Mouse (Mus musculus) hindbrain, postnatal 0 days (tissue): ENCODE results near the gene Rnase4. TPM values are rescaled to one million over a fixed set of nuclear protein-coding genes. Genes with fewer than 3 reads are reported as not detected.
"Not testable (repeated sequence)": the region's sequence is repeated elsewhere in the genome, so short reads cannot be mapped to it uniquely, and the experiment has no call there.

Experiments
- ATAC-seq: fragments of 200-750 bp; cut with Nextera tagmentation; 2 replicates; pipeline ENCODE4 v1.8.0; 2017; ENCODE audit warnings: mild to moderate bottlenecking, moderate TSS enrichment, moderate library complexity
- DNase-seq: peaks from one replicate; pipeline ENCODE4 v3.0.0-alpha.2; 2015; ENCODE audit warnings: low spot score
- H3K27ac ChIP-seq: fragments of 300-500 bp; sonication (generic); 2 replicates; pipeline ENCODE4 v1.5.1; 2014; ENCODE audit warnings: mild to moderate bottlenecking
- H3K27me3 ChIP-seq: fragments of 300-500 bp; sonication (generic); 2 replicates; pipeline ENCODE4 v1.6.1; 2014; ENCODE audit warnings: low read length, mixed read lengths; ENCODE audit not compliant: insufficient read depth
- H3K36me3 ChIP-seq: fragments of 300-500 bp; sonication (generic); 2 replicates; pipeline ENCODE4 v1.6.1; 2014; ENCODE audit warnings: low read length, mixed read lengths; ENCODE audit not compliant: insufficient read depth
- H3K4me1 ChIP-seq: fragments of 300-500 bp; sonication (generic); 2 replicates; pipeline ENCODE4 v1.6.1; 2014; ENCODE audit warnings: antibody characterized with exemption, low read length, mixed read lengths; ENCODE audit not compliant: insufficient read depth
- H3K4me2 ChIP-seq: fragments of 300-500 bp; sonication (generic); 2 replicates; pipeline ENCODE4 v1.6.1; 2014; ENCODE audit warnings: low read depth, mild to moderate bottlenecking, low read length, moderate library complexity, mixed read lengths
- H3K4me3 ChIP-seq: fragments of 300-500 bp; sonication (generic); 2 replicates; pipeline ENCODE4 v1.5.1; 2014; ENCODE audit warnings: low read length
- H3K9ac ChIP-seq: fragments of 300-500 bp; sonication (generic); replicated peaks from 2 replicates; pipeline ENCODE4 v1.6.1; 2014; ENCODE audit warnings: mild to moderate bottlenecking, low read length, moderate library complexity, mixed read lengths
- H3K9me3 ChIP-seq: fragments of 300-500 bp; sonication (generic); 2 replicates; pipeline ENCODE4 v1.6.1; 2016; ENCODE audit warnings: low read length, mixed read lengths
- CTCF ChIP-seq: IDR thresholded peaks from 2 replicates; pipeline ENCODE4 v1.5.1; 2016; ENCODE audit warnings: antibody characterized with exemption, control low read depth, low read depth
- WGBS: fragments of 180-500 bp; shearing (Covaris S2); extraction: QIAGEN DNeasy Blood & Tissue Kit; methylation state at CpG from one replicate; pipeline ENCODE4 v1.1.7; 2014; 5-methylcytosine and 5-hydroxymethylcytosine counted together
- polyA plus RNA-seq: library from polyadenylated mRNA; unstranded; fragments of >200 nt; fragmentation: Nextera tagmentation; extraction: Ambion mirVana; gene quantifications from 2 replicates; pipeline ENCODE4 v1.2.1, GENCODE M21; 2015
- total RNA-seq: library from RNA; depleted of rRNA; stranded (reverse); fragments of >200 nt; gene quantifications from 2 replicates; pipeline ENCODE4 v1.2.3, GENCODE M21; 2014

The Rnase4 gene
- total and polyA plus RNA-seq, 2 experiments from 2014 or later = 17.6 to 34.1 TPM

- TF ChIP-seq CTCF = no peak
- Histone ChIP-seq H3K27me3 (no peaks in the 10 kb centered on the region), H3K4me1 (no peaks in the 10 kb centered on the region), H3K4me3 (no peak overlapping the region), H3K4me2 (no peak overlapping the region), H3K36me3 (no peaks in the 10 kb centered on the region), H3K27ac (no peak overlapping the region), H3K9ac (no peak overlapping the region), H3K9me3 (no peaks in the 10 kb centered on the region)
- DNase-seq (no peak), ATAC-seq (no peak)
- 71% methylated on average over 5 of the region's 5 CpGs for WGBS
These were observed 3.4 kb downstream of the Rnase4 start for GRCm38 (mm10) chr14:51094096-51094875.

DNA sequence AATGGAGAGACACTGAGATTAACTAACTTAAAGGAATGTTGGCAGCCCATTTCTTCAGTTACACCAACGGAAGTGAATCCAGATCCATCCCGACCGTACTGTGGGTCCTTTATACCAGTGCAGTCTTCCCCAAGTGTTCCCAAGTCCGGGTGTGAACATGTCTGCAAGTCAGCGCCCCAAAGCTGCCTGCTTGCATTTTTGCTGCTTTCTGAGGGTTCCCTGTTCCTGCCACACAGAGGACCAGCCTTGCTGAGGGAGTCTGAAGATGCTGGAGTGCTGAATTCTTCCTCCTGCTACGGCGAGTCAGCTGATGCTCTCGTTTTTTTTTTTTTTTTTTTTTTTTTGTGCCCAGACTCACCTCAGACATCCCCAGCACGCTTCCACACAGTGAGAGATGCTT is 4.0 kb downstream of the Rnase4 start:
- H3K4me3 ChIP-seq = no peak overlapping the region
- no peaks in the 10 kb centered on the region for H3K36me3 ChIP-seq
- 71% methylated on average over 9 of the region's 9 CpGs for WGBS
- DNase-seq (no peak), ATAC-seq (no peak)
- H3K27me3 ChIP-seq = no peaks in the 10 kb centered on the region
- H3K4me1 ChIP-seq = no peaks in the 10 kb centered on the region
- H3K9ac ChIP-seq = no peak overlapping the region
- H3K27ac ChIP-seq = no peak overlapping the region
- TF ChIP-seq CTCF = no peak
- H3K4me2 ChIP-seq = no peak overlapping the region
- no peaks in the 10 kb centered on the region for H3K9me3 ChIP-seq

- 55% methylated on average over 9 of the region's 9 CpGs for WGBS
- DNase-seq (no peak), ATAC-seq (no peak)
- Histone ChIP-seq H3K4me2 (no peak overlapping the region), H3K4me1 (no peaks in the 10 kb centered on the region), H3K27me3 (no peaks in the 10 kb centered on the region), H3K36me3 (no peaks in the 10 kb centered on the region), H3K27ac (no peak overlapping the region), H3K9me3 (no peaks in the 10 kb centered on the region), H3K9ac (no peak overlapping the region), H3K4me3 (no peak overlapping the region)
- no peak for TF ChIP-seq CTCF
These were observed 5.1 kb downstream of the Rnase4 start for GRCm38 (mm10) chr14:51095736-51096524.

- H3K9ac ChIP-seq, H3K4me2 ChIP-seq, H3K27me3 ChIP-seq, H3K4me3 ChIP-seq, H3K4me1 ChIP-seq, H3K27ac ChIP-seq, H3K9me3 ChIP-seq, H3K36me3 ChIP-seq: not testable (repeated sequence)
- ATAC-seq = peak; percentile 59
- WGBS = 30% methylated on average over 1 of the region's 1 CpGs
- DNase-seq = peak; percentile 51
- peak; percentile 76 for TF ChIP-seq CTCF
These were observed 7.4 kb downstream of the Rnase4 start for GRCm38 (mm10) chr14:51098300-51098699.

- Histone ChIP-seq H3K9me3 (no peaks in the 10 kb centered on the region), H3K4me1 (no peaks in the 10 kb centered on the region), H3K27ac (no peak overlapping the region), H3K27me3 (no peaks in the 10 kb centered on the region), H3K9ac (no peak overlapping the region), H3K36me3 (no peaks in the 10 kb centered on the region), H3K4me2 (no peak overlapping the region), H3K4me3 (no peak overlapping the region)
- WGBS = 93% methylated on average over 11 of the region's 11 CpGs
- ATAC-seq (no peak), DNase-seq (no peak)
- TF ChIP-seq CTCF = no peak
These were observed 8.0 kb downstream of the Rnase4 start for GRCm38 (mm10) chr14:51098921-51099320.

DNA sequence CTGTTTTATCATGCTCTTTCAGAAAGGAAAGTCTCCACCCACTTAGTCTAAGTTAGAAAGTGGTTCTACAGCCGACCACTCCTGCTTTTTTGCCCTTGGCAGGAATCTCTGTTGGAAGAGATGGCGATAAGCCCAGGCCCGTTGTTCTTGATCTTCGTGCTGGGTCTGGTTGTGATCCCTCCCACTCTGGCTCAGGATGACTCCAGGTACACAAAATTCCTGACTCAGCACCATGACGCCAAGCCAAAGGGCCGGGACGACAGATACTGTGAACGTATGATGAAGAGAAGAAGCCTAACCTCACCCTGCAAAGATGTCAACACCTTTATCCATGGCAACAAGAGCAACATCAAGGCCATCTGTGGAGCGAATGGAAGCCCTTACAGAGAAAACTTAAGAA is 10.4 kb downstream of the Rnase4 start:
- DNase-seq (no peak), ATAC-seq (no peak)
- Histone ChIP-seq H3K36me3 (no peaks in the 10 kb centered on the region), H3K4me3 (no peak overlapping the region), H3K9ac (no peak overlapping the region), H3K27me3 (no peaks in the 10 kb centered on the region), H3K27ac (no peak overlapping the region), H3K4me2 (no peak overlapping the region), H3K9me3 (no peaks in the 10 kb centered on the region), H3K4me1 (no peaks in the 10 kb centered on the region)
- WGBS = 67% methylated on average over 9 of the region's 9 CpGs
- no peak for TF ChIP-seq CTCF

- peak; percentile 88 for TF ChIP-seq CTCF
- Histone ChIP-seq H3K27me3 (no peaks in the 10 kb centered on the region), H3K9me3 (no peaks in the 10 kb centered on the region), H3K36me3 (no peaks in the 10 kb centered on the region), H3K4me1 (no peaks in the 10 kb centered on the region), H3K4me2 (no peak overlapping the region), H3K27ac (no peak overlapping the region), H3K9ac (no peak overlapping the region), H3K4me3 (no peak overlapping the region)
- ATAC-seq (peak; percentile 38), DNase-seq (peak; percentile 80)
- 57% methylated on average over 3 of the region's 3 CpGs for WGBS
These were observed 12.3 kb downstream of the Rnase4 start for GRCm38 (mm10) chr14:51103217-51103616.
